Comparison of ENCODE assay signal across 18 mouse cellular contexts in the genomic region with DNA sequence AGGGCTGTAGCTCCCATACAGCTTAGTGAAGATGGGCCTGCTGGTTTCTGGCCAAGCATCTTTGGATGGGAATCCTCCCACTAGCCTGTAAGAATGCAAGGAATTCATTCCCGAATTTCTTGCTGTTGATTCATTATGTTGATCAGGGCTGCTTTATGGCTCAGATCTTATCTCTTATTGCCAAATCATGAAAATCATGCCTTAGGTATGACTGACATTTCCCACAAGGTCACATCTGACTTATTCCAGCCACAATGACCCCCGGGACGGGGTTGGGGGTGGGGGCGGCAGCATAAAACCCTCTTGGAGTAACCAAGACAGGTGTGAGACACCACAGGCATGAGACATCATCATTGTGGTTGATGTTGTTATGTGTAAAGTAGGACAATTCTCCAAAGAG. TPM values are rescaled to one million over a fixed set of nuclear protein-coding genes. Genes with fewer than 3 reads are reported as not detected.
DNase-seq lines count a peak whose midpoint lies in the region; TF ChIP-seq lines count a peak whose summit lies in the region.
"Had no signal": no experiment of that assay in that cellular context is flagged by ENCODE, and none has a peak within 500 bp of the region (broad histone marks: within the 10 kb centered on the region; RNA-seq: fewer than 3 reads in every experiment).

No protein-coding gene starts in this region.

- WGBS in heart, adult 2 months: 84% methylated on average over 4 of the region's 4 CpGs

- intact Hi-C loops in heart, adult 2 months (cut with DNase I): no loop called here
- intact Hi-C loops in left cerebral cortex, adult 2 months (cut with DNase I): no loop called here

- no peak for TF ChIP-seq EP300 in CH12.LX (IDR thresholded peaks at IDR 0.05; ENCODE audit: low read length)
- TF ChIP-seq EP300 in heart, adult 2 months (IDR thresholded peaks at IDR 0.05; ENCODE audit: insufficient read depth, low read depth, low read length): no peak

- H3K4me3 ChIP-seq in CH12.LX (replicated peaks in 1 of 3; ENCODE audit: low read depth in 2 of 3, low read length in 2 of 3, poor library complexity in 1 of 3): no peak overlapping the region
- H3K4me3 ChIP-seq in embryonic fibroblast, embryonic 13.5 days (ENCODE audit: insufficient read depth, low read length): no peak overlapping the region
- no peak overlapping the region for H3K4me3 ChIP-seq in heart, adult 2 months
- no peak overlapping the region for H3K4me3 ChIP-seq in left cerebral cortex, adult 2 months
- H3K4me3 ChIP-seq: embryonic facial prominence, embryonic 13.5 days; forebrain, embryonic 13.5 days; heart, embryonic 13.5 days; hindbrain, embryonic 12.5 days had no signal

- H3K27me3 ChIP-seq in CH12.LX (replicated peaks): no peaks in the 10 kb centered on the region
- H3K27me3 ChIP-seq in heart, adult 2 months (ENCODE audit: control insufficient read depth, insufficient read depth, low read length): no peaks in the 10 kb centered on the region
- H3K27me3 ChIP-seq: embryonic facial prominence, embryonic 13.5 days; forebrain, embryonic 13.5 days; heart, embryonic 13.5 days; hindbrain, embryonic 12.5 days had no signal

- dilution Hi-C loops in CH12.LX (cut with MboI; ENCODE audit: extremely low pct_ligation_motif_present, extremely low pct_unique_long_range_greater_than_20kb, low sequenced_read_pairs): no loop called here

- no peak overlapping the region for H3K4me2 ChIP-seq in CH12.LX (ENCODE audit: insufficient read depth, low read depth, poor library complexity, severe bottlenecking)
- H3K4me2 ChIP-seq: embryonic facial prominence, embryonic 13.5 days; forebrain, embryonic 13.5 days; heart, embryonic 13.5 days; hindbrain, embryonic 12.5 days had no signal

- no peak for TF ChIP-seq RAD21 in CH12.LX (IDR thresholded peaks at IDR 0.05; ENCODE audit: low read depth, low read length)

- H3K27ac ChIP-seq in CH12.LX (ENCODE audit: insufficient read depth, low read depth): peak overlapping the region; percentile 25; the same call in 1 of the 2 replicates
- peak overlapping the region; percentile 48 for H3K27ac ChIP-seq in embryonic fibroblast, embryonic 13.5 days (ENCODE audit: insufficient read depth, low read length)
- H3K27ac ChIP-seq in heart, adult 2 months: no peak overlapping the region
- H3K27ac ChIP-seq in left cerebral cortex, adult 2 months: no peak overlapping the region
- H3K27ac ChIP-seq: embryonic facial prominence, embryonic 13.5 days; forebrain, embryonic 13.5 days; heart, embryonic 13.5 days; hindbrain, embryonic 12.5 days had no signal

- no peak for TF ChIP-seq CTCF in CH12.LX (conservative IDR thresholded peaks at IDR 0.05 in 1 of 2, IDR thresholded peaks at IDR 0.05 in 1 of 2; ENCODE audit: low read depth in 2 of 2, low read length in 2 of 2)
- no peak for TF ChIP-seq CTCF in embryonic fibroblast, embryonic 13.5 days (IDR thresholded peaks at IDR 0.05; ENCODE audit: borderline replicate concordance, insufficient read depth, low read length)
- no peak for TF ChIP-seq CTCF in heart, adult 2 months (IDR thresholded peaks at IDR 0.05)
- no peak for TF ChIP-seq CTCF in left cerebral cortex, adult 2 months (IDR thresholded peaks at IDR 0.05)

- H3K4me1 ChIP-seq in CH12.LX (ENCODE audit: control insufficient read depth in 1 of 2, insufficient read depth in 2 of 2): peaks cover 20 to 85% of the 10 kb centered on the region in 2 experiments
- peaks cover 26% of the 10 kb centered on the region for H3K4me1 ChIP-seq in embryonic fibroblast, embryonic 13.5 days (ENCODE audit: control insufficient read depth, insufficient read depth, low read length)
- no peaks in the 10 kb centered on the region; the same call in 1 of the 2 replicates for H3K4me1 ChIP-seq in heart, adult 2 months (ENCODE audit: control insufficient read depth, insufficient read depth, low read length)

- no peak for TF ChIP-seq POLR2A in CH12.LX (IDR thresholded peaks at IDR 0.05; ENCODE audit: low read depth, low read length)
- TF ChIP-seq POLR2A in embryonic fibroblast, embryonic 13.5 days (IDR thresholded peaks at IDR 0.05; ENCODE audit: low read depth, low read length): no peak
- TF ChIP-seq POLR2A in heart, adult 2 months (IDR thresholded peaks at IDR 0.05; ENCODE audit: insufficient read depth, low read depth, low read length): no peak

- H3K36me3 ChIP-seq in CH12.LX (replicated peaks in 1 of 2; ENCODE audit: control insufficient read depth in 1 of 2, insufficient read depth in 1 of 2, low read length in 1 of 2): peaks cover 4 to 62% of the 10 kb centered on the region in 2 experiments
- H3K36me3 ChIP-seq in heart, adult 2 months (ENCODE audit: control insufficient read depth, insufficient read depth, low read length): no peaks in the 10 kb centered on the region; the same call in none of the 2 replicates
- H3K36me3 ChIP-seq: embryonic facial prominence, embryonic 13.5 days; heart, embryonic 13.5 days; hindbrain, embryonic 12.5 days had no signal

- H3K9me3 ChIP-seq in CH12.LX (replicated peaks; ENCODE audit: low read length): no peaks in the 10 kb centered on the region
- H3K9me3 ChIP-seq: embryonic facial prominence, embryonic 13.5 days; forebrain, embryonic 13.5 days; heart, embryonic 13.5 days; hindbrain, embryonic 12.5 days had no signal

- DNase-seq in adrenal gland, adult 2 months: peak; percentile 22
- no peak for DNase-seq in adrenal gland, postnatal 10 days
- DNase-seq in urinary bladder, postnatal 14 days (ENCODE audit: low spot score): peak; percentile 46
- DNase-seq in urinary bladder, adult 18-20 months (ENCODE audit: low spot score in 2 of 2): no peak
- no peak for DNase-seq in CH12.LX (ENCODE audit: extremely low read depth)
- no peak for DNase-seq in heart, adult 2 months
- DNase-seq in left cerebral cortex, adult 2 months (ENCODE audit: extremely low spot score in 1 of 2, low spot score in 2 of 2): no peak
- DNase-seq: adrenal gland, postnatal 14 days; cerebellum, adult 18-20 months; cerebellum, adult 9-11 months; cerebellum, postnatal 36 days; gastrocnemius, postnatal 14 days; heart, postnatal 36 days had no signal

- peaks cover 52% of the 10 kb centered on the region for H3K79me2 ChIP-seq in CH12.LX (replicated peaks; ENCODE audit: control insufficient read depth, extremely low read depth, insufficient read depth, poor library complexity, severe bottlenecking)
- 0 out of 2 replicates have a peak, but pooled peaks cover 2% of the 10 kb centered on the region for H3K79me2 ChIP-seq in heart, adult 2 months (replicated peaks; ENCODE audit: control insufficient read depth, insufficient read depth, low read length)

- no peak overlapping the region for H3K9ac ChIP-seq in CH12.LX (ENCODE audit: insufficient read depth, low read depth)
- no peak overlapping the region for H3K9ac ChIP-seq in heart, adult 2 months (ENCODE audit: low read depth, low read length)
- H3K9ac ChIP-seq: embryonic facial prominence, embryonic 13.5 days; forebrain, embryonic 13.5 days; heart, embryonic 13.5 days; hindbrain, embryonic 12.5 days had no signal

- in situ Hi-C loops in CH12.LX (cut with MboI; ENCODE audit: low pct_ligation_motif_present, low pct_unique_long_range_greater_than_20kb, low sequenced_read_pairs): no loop called here

TF ChIP-seq in CH12.LX, 34 proteins besides CTCF, POLR2A, EP300 and RAD21:
- TF ChIP-seq JUN (IDR thresholded peaks at IDR 0.05; ENCODE audit: insufficient read depth, low read depth, low read length) (no peak), PAX5 (IDR thresholded peaks at IDR 0.05; ENCODE audit: low read length) (no peak), IRF4 (IDR thresholded peaks at IDR 0.05; ENCODE audit: low read depth, low read length) (no peak), ZC3H11A (IDR thresholded peaks at IDR 0.05; ENCODE audit: low read depth, low read length) (no peak), MAZ (IDR thresholded peaks at IDR 0.05; ENCODE audit: low read depth, low read length) (no peak), JUND (conservative IDR thresholded peaks at IDR 0.05; ENCODE audit: low read depth, low read length) (no peak)

RNA-seq across cellular contexts. Expression of a gene that starts 34.4 kb away (rescaled TPM):
- 10 to 100 TPM; 30.8 to 31.6 TPM for total RNA-seq in adrenal gland, adult 2 months (2021)
- 19.9 and 21.8 TPM in 2 replicates for polyA plus RNA-seq in adrenal gland, adult 2 months (2012; rRNA removed)
- total RNA-seq in adrenal gland, postnatal 10 days (2021): 10 to 100 TPM; 20.1 to 32.3 TPM
- total RNA-seq in CH12.LX (2012; rRNA removed): 8.6 and 9.7 TPM in 2 replicates
- total RNA-seq in CH12.LX (2014; rRNA removed): 8.2 and 9.0 TPM in 2 replicates
- 51.3 and 55.7 TPM in 2 replicates for polyA plus RNA-seq in CH12.LX (2012; ENCODE audit: insufficient read length, low read depth)
- polyA plus RNA-seq in embryonic fibroblast, embryonic 13.5 days (2011; ENCODE audit: insufficient read length, low read depth, missing spikeins): 19.5 and 21.0 TPM in 2 replicates
- 10 to 100 TPM; 18.8 to 19.0 TPM for total RNA-seq in heart, adult 2 months (2021)
- 21.6 and 23.6 TPM in 2 replicates for polyA plus RNA-seq in heart, adult 2 months (2012; rRNA removed)
- total RNA-seq in left cerebral cortex, adult 2 months (2021): 10 to 100 TPM; 63.2 to 64.8 TPM

Comparison
In these comparisons a context has a peak if more than half of its experiments do, and no peak if none do; other contexts are left out.
1. DNase-seq: peak in adrenal gland, adult 2 months (single experiment) and urinary bladder, postnatal 14 days (single experiment); none in adrenal gland, postnatal 10 days (single experiment), urinary bladder, adult 18-20 months (0 of 2), CH12.LX (single experiment), heart, adult 2 months (0 of 2) and left cerebral cortex, adult 2 months (0 of 2).
2. H3K27ac ChIP-seq: peak in CH12.LX (single experiment) and embryonic fibroblast, embryonic 13.5 days (single experiment); none in heart, adult 2 months (single experiment) and left cerebral cortex, adult 2 months (single experiment).